Mouse (Mus musculus): ENCODE measurements at regions not wholly inside any gene's neighbourhood (a gene's known extent, or its start where the extent isn't known, plus 50 kb on each side); places are given as distances from the start of the nearest gene placed in this dataset.
A peak's percentile ranks its signal among the peaks of the same experiment; 100 is the strongest.

DNA sequence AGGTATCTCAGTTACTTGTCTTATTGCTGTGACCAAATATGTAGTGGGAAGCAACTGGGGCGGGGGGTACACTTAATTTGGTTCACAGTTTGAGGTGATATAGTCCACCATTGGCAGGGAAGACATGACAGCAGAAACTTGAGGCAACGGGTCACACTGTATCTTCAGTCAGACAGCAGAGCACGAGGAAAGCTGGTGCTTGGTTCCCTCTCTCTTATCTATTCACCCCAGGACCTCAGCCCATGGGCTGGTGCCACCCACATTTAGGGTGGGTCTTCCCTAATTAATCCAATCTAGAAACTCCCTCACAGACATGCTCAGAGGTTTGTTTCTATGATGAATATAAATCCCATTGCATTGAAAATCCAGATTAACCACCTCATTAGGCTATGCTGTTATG is 56.5 kb downstream of the Otud1 start:
- no peak for DNase-seq (ENCODE audit: low spot score)

DNA sequence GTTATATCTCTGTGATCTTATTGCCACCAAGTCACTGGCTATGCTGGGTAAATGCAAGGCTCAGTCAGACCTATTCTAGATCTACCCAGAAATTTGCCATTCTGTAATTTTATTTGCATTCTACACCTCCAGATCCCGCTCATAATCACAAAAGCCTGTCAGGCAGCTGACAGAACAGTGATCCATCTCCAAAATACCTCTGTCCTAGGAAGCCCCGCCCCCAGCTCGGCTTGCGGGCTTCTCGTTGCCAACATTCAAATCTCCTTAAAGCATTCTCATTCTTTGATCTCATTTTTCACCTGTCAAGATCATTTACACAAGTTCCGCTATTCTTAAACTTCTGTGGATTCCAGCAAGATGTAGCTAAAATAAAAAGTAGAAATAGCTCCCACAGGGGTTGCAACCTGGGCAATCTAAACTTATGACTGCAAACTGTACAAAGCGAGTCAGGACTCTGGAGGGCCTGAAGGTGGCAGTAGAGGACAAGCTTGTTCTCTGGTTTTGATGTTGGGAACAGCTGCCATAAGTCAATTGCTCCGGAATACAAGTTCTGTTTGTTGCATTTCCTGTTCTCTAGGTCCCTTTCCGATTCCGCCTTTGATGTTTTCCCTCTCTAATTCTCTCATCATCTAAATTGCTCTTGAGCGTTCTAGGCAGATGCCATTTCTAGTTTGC is 58.1 kb downstream of the Otud1 start:
- peak; percentile 88 for DNase-seq (ENCODE audit: low spot score)

DNA sequence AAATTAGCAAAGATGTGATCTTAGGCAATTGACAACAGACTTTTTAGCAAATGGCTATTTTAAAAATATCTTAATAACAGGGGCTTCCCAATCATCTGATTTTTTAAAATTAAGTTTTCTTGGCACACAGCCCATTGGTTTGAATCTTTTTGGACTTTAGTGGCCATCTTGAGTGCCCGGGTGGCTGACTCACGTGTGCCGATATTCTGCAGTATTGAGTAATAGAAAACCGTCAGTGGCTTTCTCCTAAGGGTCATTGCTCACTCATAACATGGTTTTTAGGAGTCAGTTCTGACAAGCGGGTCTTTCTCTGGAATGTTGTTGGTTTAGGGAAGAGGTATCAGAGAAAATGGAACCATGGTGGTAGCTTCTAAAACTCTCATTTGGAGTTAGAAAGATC is 58.8 kb downstream of the Otud1 start:
- no peak for DNase-seq (ENCODE audit: low spot score)

DNA sequence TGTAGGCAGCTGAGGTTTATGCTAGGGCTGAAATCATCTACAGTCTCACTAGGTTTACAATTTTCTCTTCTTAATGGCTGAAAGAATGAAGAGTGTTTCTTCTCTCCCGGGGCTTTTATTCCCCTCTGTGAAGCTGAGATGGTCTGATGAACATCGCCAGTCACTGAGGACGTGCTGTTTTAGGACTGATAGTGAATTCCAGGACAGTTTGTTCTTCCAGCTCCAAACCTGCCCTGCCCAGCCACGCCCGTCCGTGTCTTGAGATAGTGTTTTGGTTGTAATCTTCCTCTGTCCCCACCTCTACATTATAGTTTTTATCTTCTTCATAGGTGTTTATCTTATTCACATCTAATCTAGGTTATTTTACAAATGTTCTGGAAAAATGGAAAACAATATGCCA is 68.5 kb downstream of the Otud1 start:
- DNase-seq (ENCODE audit: low spot score) = no peak

DNA sequence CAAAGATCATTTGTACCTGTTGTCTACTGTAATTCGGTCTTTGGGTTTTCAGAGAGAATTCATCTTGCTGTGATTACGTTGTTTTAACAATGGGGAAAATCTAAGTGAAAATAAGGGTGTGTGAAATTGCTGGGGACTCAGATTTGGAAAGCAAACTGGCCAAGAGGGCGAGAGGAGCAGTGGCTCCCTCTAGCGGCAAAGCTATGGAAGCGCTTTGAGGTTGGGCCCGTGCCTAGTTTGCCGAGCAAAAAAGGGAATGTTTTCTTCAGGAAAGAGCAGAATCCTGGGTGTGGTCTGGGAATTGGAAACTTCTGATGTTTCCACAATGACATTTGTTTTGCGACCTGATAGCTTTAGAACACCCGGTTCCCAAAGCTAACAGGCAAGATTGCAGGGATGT is 69.4 kb downstream of the Otud1 start:
- DNase-seq (ENCODE audit: low spot score) = peak; percentile 71

DNA sequence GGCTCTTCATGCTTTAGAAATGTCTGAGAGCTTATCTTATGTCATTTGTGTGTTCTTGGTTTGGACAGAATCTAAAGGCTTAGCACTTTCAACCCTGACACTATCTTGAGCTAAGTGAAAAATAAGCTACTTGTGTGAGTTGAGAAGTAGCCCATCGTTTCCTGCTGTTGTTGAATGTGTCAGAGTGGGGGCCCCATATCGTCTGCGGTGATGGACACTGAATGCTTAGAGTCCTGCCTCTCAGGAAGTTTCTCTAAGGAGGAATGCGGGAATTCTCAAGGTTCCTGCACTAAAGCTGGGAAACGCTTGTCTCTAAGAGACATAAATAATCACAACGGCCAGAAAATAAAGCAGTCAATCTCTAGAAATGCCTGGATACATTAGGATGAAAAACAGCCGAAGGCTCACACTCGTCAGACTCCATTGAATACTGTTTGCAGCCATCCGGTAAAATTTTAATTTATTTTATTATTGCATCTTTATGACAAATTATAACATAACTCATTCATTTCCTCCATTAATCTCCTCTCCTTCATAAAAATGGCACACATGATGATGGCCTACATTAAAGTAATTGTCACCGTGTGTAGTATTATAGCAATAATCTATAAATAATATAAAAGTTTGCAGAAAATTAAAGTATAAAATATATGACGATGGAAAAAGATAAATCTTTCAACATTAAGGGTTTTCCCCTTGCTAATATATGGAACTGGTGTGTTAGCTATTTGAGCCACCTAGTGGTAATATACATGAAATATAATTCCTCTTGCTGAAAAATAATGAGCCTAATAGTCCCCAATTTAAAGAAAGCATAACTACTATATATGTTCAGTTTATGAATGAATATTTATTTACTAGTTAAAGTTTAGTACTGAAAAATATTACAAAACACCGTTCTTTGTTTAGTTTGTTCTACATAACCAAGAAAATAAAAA is 75.6 kb downstream of the Otud1 start:
- peak; percentile 30 for DNase-seq (ENCODE audit: low spot score)

DNA sequence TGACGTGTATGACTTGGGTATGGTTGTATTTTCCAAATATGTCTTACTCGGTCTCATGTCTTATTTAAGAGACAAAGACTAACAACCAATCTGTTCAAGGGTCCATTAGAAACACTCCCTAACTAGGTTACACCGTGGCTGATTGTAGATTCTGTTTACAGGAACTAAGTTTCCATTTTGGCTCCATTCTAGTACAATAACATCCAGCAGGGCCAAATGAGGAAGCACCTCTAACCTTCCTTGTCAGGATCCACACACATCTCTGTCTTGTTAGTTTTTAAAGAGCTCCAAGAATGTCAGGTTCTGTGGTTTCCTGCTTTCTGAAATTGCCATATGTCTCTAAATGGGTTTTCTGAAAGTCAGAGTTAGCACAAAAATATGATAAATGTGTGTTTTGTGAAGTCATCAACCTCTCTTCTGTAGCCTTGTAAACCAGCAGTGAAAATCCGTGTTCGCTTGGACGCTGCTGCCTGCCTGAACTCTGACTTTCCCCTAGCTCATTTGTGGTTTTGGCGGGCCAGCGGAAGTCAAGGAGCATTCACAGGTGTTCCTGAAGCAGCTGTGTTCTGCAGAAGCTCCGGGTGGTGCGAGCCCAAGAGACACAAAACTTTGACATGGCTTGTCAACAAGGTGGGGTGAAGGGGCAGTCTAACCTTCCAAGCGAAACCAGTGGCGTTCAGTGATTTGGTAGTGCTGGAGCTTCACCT is 76.8 kb downstream of the Otud1 start:
- DNase-seq (ENCODE audit: low spot score) = no peak

DNA sequence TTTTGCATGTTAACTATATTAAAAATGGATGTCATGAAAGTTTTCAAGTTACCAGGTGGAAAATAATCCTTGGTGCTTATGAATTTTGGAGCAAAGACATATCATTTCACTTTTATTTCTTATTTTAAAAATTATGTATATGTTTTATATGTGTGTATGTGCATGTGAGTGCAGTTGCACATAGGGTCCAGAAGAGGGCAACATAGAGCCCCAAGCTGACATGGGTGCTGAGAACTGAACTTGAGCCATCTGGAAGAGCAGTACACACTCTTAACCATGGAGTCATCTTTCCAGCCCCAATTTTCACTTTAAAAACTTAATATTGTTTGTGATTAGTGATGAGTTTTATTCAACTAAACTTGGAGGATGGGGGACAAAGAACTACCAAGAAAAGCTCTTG is 84.0 kb downstream of the Otud1 start:
- no peak for DNase-seq (ENCODE audit: low spot score)

DNA sequence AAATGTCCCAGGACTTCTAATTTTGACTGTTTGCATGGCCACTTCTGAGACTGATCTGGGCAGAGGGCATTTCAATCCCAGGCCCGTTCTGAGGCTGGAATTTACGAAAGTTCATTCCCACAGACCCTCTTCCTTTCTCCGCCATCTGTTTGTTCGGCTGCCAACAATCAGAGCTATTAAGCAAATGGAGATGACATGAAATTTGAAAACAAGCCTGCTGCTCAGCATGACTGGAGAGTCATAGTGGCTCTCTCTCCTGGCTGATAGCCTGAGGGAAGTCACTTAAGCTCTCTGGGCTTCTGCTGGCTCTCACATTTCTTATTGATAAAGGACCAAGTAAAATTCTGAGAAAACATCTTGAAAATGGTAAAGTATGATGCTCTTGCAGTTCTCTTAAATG is 85.9 kb downstream of the Otud1 start:
- peak; percentile 32 for DNase-seq (ENCODE audit: low spot score)

DNA sequence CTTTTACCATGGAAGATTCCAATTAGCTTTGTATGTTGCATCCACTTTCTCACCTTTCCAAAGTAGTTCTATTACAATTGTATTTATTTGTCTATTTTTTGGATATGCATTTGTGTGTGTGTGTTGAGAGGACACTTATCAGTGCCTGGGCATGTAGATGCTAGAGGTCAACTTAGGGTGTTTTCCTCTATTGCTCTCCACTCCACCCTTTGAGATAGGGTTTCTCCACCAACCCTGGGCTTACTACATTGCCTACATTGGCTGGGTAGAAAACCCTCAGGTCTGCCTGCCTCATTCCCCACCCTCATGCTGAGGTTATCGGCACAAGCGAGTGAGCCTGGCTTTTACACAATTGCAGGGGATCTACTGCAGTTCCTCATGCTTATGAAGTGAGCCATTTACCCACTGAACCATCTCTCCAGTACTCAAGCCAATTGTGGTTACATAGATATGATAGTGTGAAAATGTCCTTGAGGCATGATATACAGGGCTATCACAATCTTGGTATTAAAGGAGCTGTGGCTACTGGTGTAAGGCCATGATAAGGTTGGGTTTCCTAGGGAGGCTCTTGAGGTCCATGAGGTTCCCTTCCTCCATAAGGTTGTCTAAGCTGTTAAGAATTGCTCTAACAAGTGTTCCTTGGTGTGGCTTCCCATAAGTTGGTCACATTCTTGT is 87.6 kb downstream of the Otud1 start:
- DNase-seq (ENCODE audit: low spot score) = no peak

DNA sequence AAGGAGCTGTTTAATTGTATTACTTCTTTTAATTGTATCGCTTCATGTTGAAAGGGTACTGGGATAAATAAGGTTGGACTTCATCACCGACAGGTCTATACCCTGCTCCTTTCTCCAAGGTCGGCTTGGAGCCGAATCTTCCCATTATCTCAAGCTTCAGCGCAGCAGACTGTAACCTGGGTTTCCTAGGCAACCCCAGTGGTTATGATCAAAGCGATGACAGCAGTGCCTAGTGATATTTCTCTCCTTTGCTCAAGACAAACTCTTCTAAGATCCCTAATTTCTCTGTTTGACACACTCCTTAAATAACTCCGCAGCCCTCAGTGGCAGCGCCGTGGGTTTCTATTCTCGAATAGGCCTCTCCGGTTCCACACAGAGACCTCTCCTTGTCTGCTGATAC is 95.2 kb downstream of the Otud1 start:
- no peak for DNase-seq (ENCODE audit: low spot score)

DNA sequence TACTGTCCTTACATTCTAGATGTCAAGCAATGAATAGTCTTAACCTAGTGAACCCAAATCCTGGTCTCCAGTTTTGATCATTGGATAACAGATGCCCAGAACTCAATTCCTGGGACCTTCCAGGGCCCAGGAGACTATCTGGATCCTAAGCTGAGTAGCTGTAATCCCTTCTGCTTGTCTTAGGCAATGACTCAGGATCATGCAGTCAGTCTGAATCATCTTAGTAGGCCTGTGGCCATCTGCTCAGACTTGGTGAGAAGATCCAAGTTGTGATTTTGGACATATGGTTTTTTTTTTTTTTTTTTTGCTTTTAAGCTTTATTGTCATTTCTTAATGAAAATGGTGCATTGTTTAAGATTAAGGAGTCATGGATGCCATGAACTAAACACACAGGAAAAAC is 95.9 kb downstream of the Otud1 start:
- no peak for DNase-seq (ENCODE audit: low spot score)

DNA sequence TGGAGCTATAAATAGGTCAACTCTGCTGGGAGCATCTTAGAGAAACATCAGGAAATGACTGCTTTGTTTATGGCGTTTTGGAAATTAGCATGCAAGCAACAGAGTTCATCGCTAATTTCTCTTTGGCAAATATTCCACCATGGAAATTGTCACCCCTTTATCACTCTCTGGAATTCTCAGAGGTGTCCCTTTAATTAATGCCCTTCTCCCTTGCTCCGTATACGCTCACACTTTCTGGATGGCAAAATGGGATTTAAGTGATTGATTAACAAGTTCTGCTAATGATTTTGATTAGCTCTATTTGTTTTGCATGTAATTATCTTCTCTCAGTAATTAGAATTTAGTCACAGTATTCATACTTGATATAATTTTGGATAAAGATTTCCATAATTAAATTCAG is 100.4 kb downstream of the Otud1 start:
- DNase-seq (ENCODE audit: low spot score) = no peak

DNA sequence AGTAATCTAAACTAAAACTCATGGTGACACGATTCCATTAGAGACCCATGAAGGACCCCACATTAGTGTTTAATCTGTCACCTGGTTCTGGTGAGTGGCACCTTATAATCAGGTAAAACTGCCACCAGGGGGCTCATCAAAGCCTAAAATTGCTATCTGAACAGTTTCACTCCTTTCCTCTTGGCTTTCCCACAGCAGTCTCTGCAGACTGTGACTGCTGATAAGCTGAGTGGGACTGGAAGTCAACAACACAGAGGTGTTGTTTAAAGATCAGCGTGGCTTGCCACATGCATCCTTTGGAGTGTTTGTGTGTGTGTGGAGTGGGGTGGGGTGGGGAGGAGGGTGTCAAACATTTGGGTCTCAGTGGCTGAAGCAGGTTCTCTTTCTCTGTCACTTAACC is 101.6 kb downstream of the Otud1 start:
- DNase-seq (ENCODE audit: low spot score) = peak; percentile 37

DNA sequence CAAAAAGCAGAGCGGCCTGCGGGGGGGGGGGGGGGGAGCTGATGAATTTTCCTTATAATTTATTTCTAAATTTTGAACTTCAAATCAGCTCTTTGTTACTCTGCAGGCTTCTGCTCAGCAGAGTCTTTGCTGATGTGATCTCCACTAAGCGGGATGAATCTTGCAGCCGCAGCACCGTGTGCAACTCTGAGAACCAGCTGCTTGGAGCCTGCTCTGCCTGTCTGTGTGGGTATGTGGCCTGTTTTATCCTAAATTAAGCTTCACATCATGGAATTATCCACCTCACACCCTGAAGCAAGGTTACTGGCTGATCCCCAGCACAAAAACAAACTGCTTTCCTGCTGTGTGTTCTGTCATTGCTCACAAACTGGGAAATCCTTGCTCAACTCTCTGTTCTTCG is 102.0 kb downstream of the Otud1 start:
- DNase-seq (ENCODE audit: low spot score) = no peak

DNA sequence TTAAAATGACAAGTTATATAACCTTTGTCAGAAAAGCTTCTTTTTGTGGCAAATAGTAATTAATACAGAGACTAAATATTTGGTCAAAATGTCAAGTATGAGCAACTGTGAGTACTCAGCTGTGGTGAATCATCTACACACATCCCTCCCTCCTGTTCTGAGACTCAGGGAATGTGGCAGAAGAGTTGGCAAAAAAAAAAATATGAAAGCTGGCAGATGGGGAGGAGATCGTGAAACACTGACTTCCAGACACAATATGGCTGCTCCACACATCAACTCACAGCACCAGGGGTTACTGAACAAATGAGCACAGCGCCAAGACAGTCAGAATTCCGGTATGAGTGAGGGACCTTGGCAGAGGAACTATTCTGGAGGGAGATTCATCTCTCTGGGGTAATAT is 105.4 kb downstream of the Otud1 start:
- no peak for DNase-seq (ENCODE audit: low spot score)

DNA sequence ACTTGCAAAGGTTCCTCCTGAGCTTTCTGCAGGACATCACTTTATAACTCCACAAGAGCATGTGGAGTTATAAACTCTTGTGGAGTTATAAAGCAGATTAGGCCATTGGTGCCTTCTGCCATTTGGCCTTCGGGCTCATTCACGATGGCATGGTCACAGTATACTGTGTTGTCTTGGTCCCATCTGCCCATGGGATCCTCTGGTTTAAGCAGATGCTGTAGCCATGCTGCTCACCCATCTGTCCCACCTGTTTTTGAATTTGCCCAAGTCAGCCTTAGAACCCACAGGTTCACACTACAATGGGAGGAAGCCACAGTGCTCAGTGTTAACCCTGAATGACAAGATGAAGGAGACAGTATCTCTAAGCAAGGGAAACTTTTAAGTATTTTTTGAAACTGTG is 124.7 kb upstream of the Etl4 start:
- DNase-seq (ENCODE audit: low spot score) = no peak

DNA sequence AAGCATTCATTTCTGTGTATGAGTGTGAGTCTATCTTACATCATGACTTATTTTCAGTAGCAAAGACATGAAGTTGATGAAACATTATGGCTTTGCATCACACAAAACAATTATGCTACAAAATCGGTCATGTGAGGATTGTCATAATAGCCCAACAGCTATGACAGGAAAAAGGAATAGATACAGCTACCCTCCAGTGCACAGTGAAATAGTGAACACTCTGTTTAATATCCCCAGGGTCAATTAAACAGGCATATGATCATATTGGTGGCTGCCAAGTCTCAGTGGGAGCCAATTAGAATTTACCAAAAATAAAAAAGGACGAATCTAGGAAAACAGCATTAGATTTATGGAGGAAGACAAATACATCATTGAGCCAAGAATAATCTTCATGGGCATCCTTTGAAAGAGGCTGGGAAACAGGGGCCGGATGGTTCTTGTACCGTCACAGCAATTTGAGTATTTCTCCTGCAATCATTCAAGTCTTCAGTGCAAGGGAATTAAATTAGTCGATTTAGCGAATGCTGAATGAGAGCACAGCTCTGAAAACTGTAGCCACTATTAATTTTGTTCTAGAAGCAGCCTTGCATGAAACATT is 123.8 kb upstream of the Etl4 start:
- DNase-seq (ENCODE audit: low spot score) = no peak

DNA sequence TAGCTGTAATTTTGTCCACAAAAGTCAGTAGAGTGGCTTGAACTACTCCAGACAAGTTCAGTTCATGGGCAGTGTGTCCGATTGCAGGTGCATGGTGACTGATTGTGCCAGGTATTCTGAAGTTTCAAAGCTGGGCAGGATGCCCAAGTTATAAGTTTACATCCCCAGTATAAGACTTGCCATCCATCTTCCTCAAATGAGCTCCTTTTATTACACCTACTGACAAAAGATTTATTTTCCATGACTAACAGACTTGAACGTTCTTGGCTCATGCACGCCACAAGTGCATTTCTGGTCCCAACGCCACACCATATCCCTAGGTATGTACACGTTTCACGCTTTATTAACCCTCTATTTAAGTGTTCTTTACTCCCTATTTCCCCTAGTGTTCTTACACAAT is 117.4 kb upstream of the Etl4 start:
- no peak for DNase-seq (ENCODE audit: low spot score)

DNA sequence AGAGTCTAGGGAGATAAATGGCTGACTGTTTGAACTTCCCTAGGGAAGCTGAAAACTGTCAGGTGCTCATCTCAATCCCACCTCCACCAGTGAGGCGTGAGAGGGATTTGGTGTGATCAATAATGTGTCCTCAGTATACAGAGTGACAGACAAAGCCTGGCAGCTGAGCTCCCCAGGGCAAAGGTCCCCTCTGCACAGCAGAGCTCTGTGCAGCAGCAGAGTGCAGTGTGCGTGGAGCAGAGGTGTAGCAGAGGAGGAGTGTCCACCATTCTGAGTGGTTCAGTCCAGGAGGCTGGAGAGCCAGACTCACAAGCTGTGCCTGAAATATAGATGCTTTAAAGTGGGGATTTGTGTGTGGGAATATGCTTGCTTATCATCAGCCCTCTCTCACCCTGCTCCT is 112.8 kb upstream of the Etl4 start:
- peak; percentile 35 for DNase-seq (ENCODE audit: low spot score)
